In the genomic region with DNA sequence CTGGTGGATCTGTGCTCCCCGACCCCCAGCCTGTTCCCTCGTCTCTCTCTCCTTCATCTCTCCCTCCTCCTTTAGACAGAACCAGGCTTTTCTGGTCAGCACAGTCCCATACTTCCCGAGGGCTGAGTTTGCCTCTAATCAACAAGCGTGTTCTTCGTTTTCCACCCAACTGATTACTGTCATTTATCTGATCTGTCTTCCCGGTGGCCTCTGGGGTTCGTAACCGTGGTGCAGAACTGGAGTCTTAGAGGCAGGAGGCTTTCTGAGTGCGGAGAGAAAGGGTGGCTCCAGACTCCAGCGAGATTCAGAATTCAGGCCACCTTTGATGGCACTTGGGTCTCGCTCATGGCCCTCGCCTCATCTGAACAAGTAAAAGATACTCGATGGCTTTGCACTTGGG, we compare ENCODE assay signal across 10 mouse cellular contexts. TPM values are rescaled to one million over a fixed set of nuclear protein-coding genes. Genes with fewer than 3 reads are reported as not detected.
DNase-seq lines count a peak whose midpoint lies in the region; ATAC-seq and TF ChIP-seq lines count a peak whose summit lies in the region.
"Had no signal": no experiment of that assay in that cellular context is flagged by ENCODE, and none has a peak within 500 bp of the region (broad histone marks: within the 10 kb centered on the region; RNA-seq: fewer than 3 reads in every experiment).

No protein-coding gene starts in this region.

- no peak for ATAC-seq in heart, embryonic 15.5 days (replicated peaks; ENCODE audit: insufficient number of reproducible peaks, insufficient read depth, low FRiP score, low read depth)
- ATAC-seq in forebrain, embryonic 13.5 days: no peak
- ATAC-seq in limb, embryonic 14.5 days (ENCODE audit: low FRiP score, low read depth): no peak
- ATAC-seq in erythroblast, adult 5-6 weeks (replicated peaks; ENCODE audit: low FRiP score, poor library complexity, severe bottlenecking): no peak

- TF ChIP-seq POLR2A in ES-Bruce4 (IDR thresholded peaks at IDR 0.05; ENCODE audit: insufficient read depth, low read length): no peak
- TF ChIP-seq POLR2A in limb, embryonic 14.5 days (IDR thresholded peaks at IDR 0.05; ENCODE audit: borderline replicate concordance, extremely low read depth, insufficient read depth, insufficient read length): no peak

- no peak for TF ChIP-seq EP300 in ES-Bruce4 (IDR thresholded peaks at IDR 0.05; ENCODE audit: insufficient read depth, low read depth, low read length)

- no peaks in the 10 kb centered on the region; the same call in 1 of the 2 replicates for H3K27me3 ChIP-seq in heart, embryonic 15.5 days
- no peaks in the 10 kb centered on the region for H3K27me3 ChIP-seq in ES-Bruce4 (ENCODE audit: control insufficient read depth, insufficient read depth, low read length, poor library complexity, severe bottlenecking)
- H3K27me3 ChIP-seq in forebrain, embryonic 13.5 days: peaks cover 3% of the 10 kb centered on the region; the same call in 1 of the 2 replicates
- no peaks in the 10 kb centered on the region for H3K27me3 ChIP-seq in limb, embryonic 14.5 days (ENCODE audit: control insufficient read depth, insufficient read depth, low read length)

- H3K27ac ChIP-seq in heart, embryonic 15.5 days: peak overlapping the region; percentile 62
- no peak overlapping the region for H3K27ac ChIP-seq in ES-Bruce4 (ENCODE audit: insufficient read depth, low read length)
- no peak overlapping the region for H3K27ac ChIP-seq in forebrain, embryonic 13.5 days
- no peak overlapping the region; the same call in 1 of the 2 replicates for H3K27ac ChIP-seq in limb, embryonic 14.5 days (replicated peaks; ENCODE audit: low read depth, low read length)

- WGBS in heart, embryonic 15.5 days: 29% methylated on average over 13 of the region's 13 CpGs
- 52% methylated on average over 13 of the region's 13 CpGs for WGBS in forebrain, embryonic 13.5 days
- WGBS in limb, embryonic 14.5 days: 45% methylated on average over 13 of the region's 13 CpGs

- intact Hi-C loops in heart, postnatal 36 days (cut with DNase I): no loop called here

- peak overlapping the region; percentile 26 for H3K9ac ChIP-seq in heart, embryonic 15.5 days
- peak overlapping the region; percentile 59 for H3K9ac ChIP-seq in ES-Bruce4 (ENCODE audit: low read depth, poor library complexity, severe bottlenecking)
- H3K9ac ChIP-seq in forebrain, embryonic 13.5 days: peak overlapping the region; percentile 32; the same call in 1 of the 2 replicates
- H3K9ac ChIP-seq in limb, embryonic 14.5 days (ENCODE audit: low read depth, low read length, severe bottlenecking): peak overlapping the region; percentile 18; the same call in 1 of the 2 replicates

- peak overlapping the region; percentile 38 for H3K4me3 ChIP-seq in heart, embryonic 15.5 days
- peak overlapping the region; percentile 60 for H3K4me3 ChIP-seq in ES-Bruce4 (ENCODE audit: low read depth, low read length)
- peak overlapping the region; percentile 3; the same call in 1 of the 2 replicates for H3K4me3 ChIP-seq in forebrain, embryonic 13.5 days
- H3K4me3 ChIP-seq in limb, embryonic 14.5 days (replicated peaks; ENCODE audit: low read length): peak overlapping the region; percentile 16

- no peaks in the 10 kb centered on the region for H3K9me3 ChIP-seq in heart, embryonic 15.5 days (replicated peaks)
- H3K9me3 ChIP-seq in ES-Bruce4 (replicated peaks; ENCODE audit: control insufficient read depth, insufficient read depth, low read length, poor library complexity, severe bottlenecking): no peaks in the 10 kb centered on the region
- H3K9me3 ChIP-seq in forebrain, embryonic 13.5 days (replicated peaks): no peaks in the 10 kb centered on the region
- no peaks in the 10 kb centered on the region for H3K9me3 ChIP-seq in limb, embryonic 14.5 days (ENCODE audit: control insufficient read depth, low read length)

- no peak for DNase-seq in heart, postnatal 36 days
- no peak for DNase-seq in limb, embryonic 14.5 days (ENCODE audit: low spot score)
- no peak for DNase-seq in left cerebral cortex, adult 11 months (ENCODE audit: low spot score)
- no peak for DNase-seq in urinary bladder, postnatal 36 days (ENCODE audit: low spot score in 2 of 2)
- DNase-seq: cerebellum, adult 8-10 months; gastrocnemius, postnatal 14 days had no signal

- no peak for TF ChIP-seq CTCF in ES-Bruce4 (IDR thresholded peaks at IDR 0.05; ENCODE audit: low read depth, low read length)

- peak overlapping the region; percentile 58 for H3K4me2 ChIP-seq in heart, embryonic 15.5 days
- peak overlapping the region; percentile 43 for H3K4me2 ChIP-seq in forebrain, embryonic 13.5 days
- H3K4me2 ChIP-seq in limb, embryonic 14.5 days (replicated peaks; ENCODE audit: low read depth, low read length, severe bottlenecking): peak overlapping the region; percentile 35

- peaks cover 53% of the 10 kb centered on the region for H3K4me1 ChIP-seq in heart, embryonic 15.5 days (replicated peaks)
- H3K4me1 ChIP-seq in ES-Bruce4 (ENCODE audit: control insufficient read depth, insufficient read depth, low read length): peaks cover 3% of the 10 kb centered on the region
- H3K4me1 ChIP-seq in forebrain, embryonic 13.5 days: peaks cover 53% of the 10 kb centered on the region
- peaks cover 41% of the 10 kb centered on the region for H3K4me1 ChIP-seq in limb, embryonic 14.5 days (ENCODE audit: control insufficient read depth, insufficient read depth, low read length)

- no peaks in the 10 kb centered on the region for H3K36me3 ChIP-seq in heart, embryonic 15.5 days
- no peaks in the 10 kb centered on the region for H3K36me3 ChIP-seq in ES-Bruce4 (ENCODE audit: control insufficient read depth, insufficient read depth, low read length, poor library complexity, severe bottlenecking)
- H3K36me3 ChIP-seq in forebrain, embryonic 13.5 days (ENCODE audit: poor library complexity, severe bottlenecking): no peaks in the 10 kb centered on the region
- H3K36me3 ChIP-seq in limb, embryonic 14.5 days (ENCODE audit: control insufficient read depth, insufficient read depth, low read length): no peaks in the 10 kb centered on the region

RNA-seq across cellular contexts. Expression of gene C1qtnf1, which starts 6.1 kb away (rescaled TPM):
- polyA plus RNA-seq in heart, embryonic 15.5 days (2015; fragmentation: Nextera tagmentation; extraction: Ambion mirVana): 7.9 and 10.1 TPM in 2 replicates
- 10 to 100 TPM; 19.8 to 24.5 TPM for total RNA-seq in heart, postnatal 36 days (2021)
- 2.1 and 2.4 TPM in 2 replicates for polyA plus RNA-seq in ES-Bruce4 (2011; ENCODE audit: insufficient read depth, insufficient read length, low read depth, missing spikeins)
- polyA plus RNA-seq in forebrain, embryonic 13.5 days (2015; fragmentation: Nextera tagmentation; extraction: Ambion mirVana): 1.6 and 2.0 TPM in 2 replicates
- 12.5 and 16.0 TPM in 2 replicates for polyA plus RNA-seq in limb, embryonic 14.5 days (2012; rRNA removed)
- 10.3 and 12.4 TPM in 2 replicates for polyA plus RNA-seq in limb, embryonic 14.5 days (2014; fragmentation: Nextera tagmentation; extraction: Ambion mirVana)
- not detected in 2 replicates for total RNA-seq in erythroblast, adult 5-6 weeks (2015; ENCODE audit: low replicate concordance)
- total RNA-seq in erythroblast, adult 5-6 weeks (2017; ENCODE audit: low replicate concordance): not detected in 2 replicates

RNA-seq across cellular contexts. Expression of gene Cant1, which starts 15.2 kb away (rescaled TPM):
- 17.2 and 24.3 TPM in 2 replicates for polyA plus RNA-seq in heart, embryonic 15.5 days (2015; fragmentation: Nextera tagmentation; extraction: Ambion mirVana)
- 10 to 100 TPM; 16.4 to 18.3 TPM for total RNA-seq in heart, postnatal 36 days (2021)
- 15.4 and 16.3 TPM in 2 replicates for polyA plus RNA-seq in ES-Bruce4 (2011; ENCODE audit: insufficient read depth, insufficient read length, low read depth, missing spikeins)
- polyA plus RNA-seq in forebrain, embryonic 13.5 days (2015; fragmentation: Nextera tagmentation; extraction: Ambion mirVana): 20.2 and 20.3 TPM in 2 replicates
- 47.7 and 61.8 TPM in 2 replicates for polyA plus RNA-seq in limb, embryonic 14.5 days (2012; rRNA removed)
- polyA plus RNA-seq in limb, embryonic 14.5 days (2014; fragmentation: Nextera tagmentation; extraction: Ambion mirVana): 29.3 and 35.3 TPM in 2 replicates
- 3.8 and 10.0 TPM in 2 replicates for total RNA-seq in erythroblast, adult 5-6 weeks (2015; ENCODE audit: low replicate concordance)
- total RNA-seq in erythroblast, adult 5-6 weeks (2017; ENCODE audit: low replicate concordance): 4.0 and 6.0 TPM in 2 replicates

RNA-seq across cellular contexts. Expression of gene Lgals3bp, which starts 32.2 kb away (rescaled TPM):
- polyA plus RNA-seq in heart, embryonic 15.5 days (2015; fragmentation: Nextera tagmentation; extraction: Ambion mirVana): 9.6 and 20.7 TPM in 2 replicates
- 10 to 100 TPM; 26.2 to 48.2 TPM for total RNA-seq in heart, postnatal 36 days (2021)
- 3.6 and 6.1 TPM in 2 replicates for polyA plus RNA-seq in ES-Bruce4 (2011; ENCODE audit: insufficient read depth, insufficient read length, low read depth, missing spikeins)
- 1.1 and 1.3 TPM in 2 replicates for polyA plus RNA-seq in forebrain, embryonic 13.5 days (2015; fragmentation: Nextera tagmentation; extraction: Ambion mirVana)
- polyA plus RNA-seq in limb, embryonic 14.5 days (2012; rRNA removed): 13.7 and 19.7 TPM in 2 replicates
- 8.2 and 8.7 TPM in 2 replicates for polyA plus RNA-seq in limb, embryonic 14.5 days (2014; fragmentation: Nextera tagmentation; extraction: Ambion mirVana)
- 54.5 and 58.0 TPM in 2 replicates for total RNA-seq in erythroblast, adult 5-6 weeks (2015; ENCODE audit: low replicate concordance)
- 7.7 and 18.0 TPM in 2 replicates for total RNA-seq in erythroblast, adult 5-6 weeks (2017; ENCODE audit: low replicate concordance)

RNA-seq across cellular contexts. Expression of gene Engase, which starts 42.5 kb away (rescaled TPM):
- polyA plus RNA-seq in heart, embryonic 15.5 days (2015; fragmentation: Nextera tagmentation; extraction: Ambion mirVana): 4.1 and 5.0 TPM in 2 replicates
- total RNA-seq in heart, postnatal 36 days (2021): 1 to 10 TPM; 5.4 to 7.4 TPM
- 4.9 and 7.8 TPM in 2 replicates for polyA plus RNA-seq in ES-Bruce4 (2011; ENCODE audit: insufficient read depth, insufficient read length, low read depth, missing spikeins)
- polyA plus RNA-seq in forebrain, embryonic 13.5 days (2015; fragmentation: Nextera tagmentation; extraction: Ambion mirVana): 4.5 and 5.6 TPM in 2 replicates
- 7.9 and 9.6 TPM in 2 replicates for polyA plus RNA-seq in limb, embryonic 14.5 days (2012; rRNA removed)
- polyA plus RNA-seq in limb, embryonic 14.5 days (2014; fragmentation: Nextera tagmentation; extraction: Ambion mirVana): 4.5 and 7.9 TPM in 2 replicates
- 0.63 and 2.1 TPM in 2 replicates for total RNA-seq in erythroblast, adult 5-6 weeks (2015; ENCODE audit: low replicate concordance)
- total RNA-seq in erythroblast, adult 5-6 weeks (2017; ENCODE audit: low replicate concordance): 0.84 and 0.85 TPM in 2 replicates

Comparison
In these comparisons a context has a peak if more than half of its experiments do, and no peak if none do; other contexts are left out.
1. H3K4me3 ChIP-seq: peak in every context shown above with its lines; median percentile 60 in ES-Bruce4; 38 in heart, embryonic 15.5 days; 16 in limb, embryonic 14.5 days; 3 in forebrain, embryonic 13.5 days.